Mouse (Mus musculus) embryonic facial prominence, embryonic 11.5 days (tissue): ENCODE measurements around the gene Tent4a. TPM values are rescaled to one million over a fixed set of nuclear protein-coding genes. Genes with fewer than 3 reads are reported as not detected.
"Not testable (repeated sequence)": the region's sequence is repeated elsewhere in the genome, so short reads cannot be mapped to it uniquely, and the experiment has no call there.

Experiments used
- ATAC-seq: fragments of 200-750 bp; cut with Nextera tagmentation; replicated peaks from 2 replicates; pipeline ENCODE4 v1.8.0; 2017; ENCODE audit warnings: low read depth; ENCODE audit not compliant: insufficient number of reproducible peaks, low FRiP score, low TSS enrichment
- DNase-seq: peaks from one replicate; pipeline ENCODE4 v3.0.0-alpha.2; 2015; ENCODE audit warnings: low spot score
- H3K27ac ChIP-seq: fragments of 300-500 bp; sonication (generic); replicated peaks from 2 replicates; pipeline ENCODE4 v1.5.1; 2014; ENCODE audit warnings: mild to moderate bottlenecking, low read depth, low read length, control low read depth
- H3K27me3 ChIP-seq: fragments of 300-500 bp; sonication (generic); 2 replicates; pipeline ENCODE4 v1.6.1; 2014; ENCODE audit warnings: mild to moderate bottlenecking, low read length, moderate library complexity, mixed read lengths; ENCODE audit not compliant: control insufficient read depth, insufficient read depth
- H3K36me3 ChIP-seq: fragments of 300-500 bp; sonication (generic); replicated peaks from 2 replicates; pipeline ENCODE4 v1.6.1; 2014; ENCODE audit warnings: low read depth, mild to moderate bottlenecking, low read length, moderate library complexity, mixed read lengths; ENCODE audit not compliant: control insufficient read depth, insufficient read depth
- H3K4me1 ChIP-seq: fragments of 300-500 bp; sonication (generic); 2 replicates; pipeline ENCODE4 v1.6.1; 2014; ENCODE audit warnings: low read length, mixed read lengths; ENCODE audit not compliant: control insufficient read depth, insufficient read depth
- H3K4me2 ChIP-seq: fragments of 300-500 bp; sonication (generic); 2 replicates; pipeline ENCODE4 v1.6.1; 2014; ENCODE audit warnings: low read depth, mild to moderate bottlenecking, control low read depth, low read length, moderate library complexity
- H3K4me3 ChIP-seq: fragments of 300-500 bp; sonication (generic); 2 replicates; pipeline ENCODE4 v1.5.1; 2014; ENCODE audit warnings: low read depth, low read length, control low read depth
- H3K9ac ChIP-seq: fragments of 300-500 bp; sonication (generic); replicated peaks from 2 replicates; pipeline ENCODE4 v1.6.1; 2014; ENCODE audit warnings: mild to moderate bottlenecking, control low read depth, low read length
- H3K9me3 ChIP-seq: fragments of 300-500 bp; sonication (generic); replicated peaks from 2 replicates; pipeline ENCODE4 v1.6.1; 2016; ENCODE audit warnings: mild to moderate bottlenecking, low read length, inconsistent platforms, mixed read lengths; ENCODE audit not compliant: control insufficient read depth
- WGBS: fragments of 180-500 bp; shearing (Covaris S2); extraction: QIAGEN DNeasy Blood & Tissue Kit; methylation state at CpG from one replicate; pipeline ENCODE4 v1.1.7; 2014; 5-methylcytosine and 5-hydroxymethylcytosine counted together
- polyA plus RNA-seq: library from polyadenylated mRNA; unstranded; fragments of >200 nt; fragmentation: Nextera tagmentation; extraction: Ambion mirVana; gene quantifications from 2 replicates; pipeline ENCODE4 v1.2.1, GENCODE M21; 2014

Tent4a gene
- 6.6 and 7.1 TPM in 2 replicates for polyA plus RNA-seq

- peak; percentile 73 for ATAC-seq
- Histone ChIP-seq H3K36me3 (no peaks in the 10 kb centered on the region; the same call in 1 of the 2 replicates), H3K27ac (peak within 1 kb of the TSS; percentile 92), H3K4me1 (peaks cover 9% of the 10 kb centered on the region), H3K4me2 (peak within 1 kb of the TSS; percentile 88), H3K9ac (peak within 1 kb of the TSS; percentile 90), H3K9me3 (no peaks in the 10 kb centered on the region), H3K4me3 (peak within 1 kb of the TSS; percentile 96), H3K27me3 (no peaks in the 10 kb centered on the region)
- no peak for DNase-seq
- 0% methylated on average over 9 of the region's 57 CpGs for WGBS
These were observed at the start of gene Tent4a for GRCm38 (mm10) chr13:69534334-69534653. Tent4a (minus strand) TSS chr13:69534617.

- no peaks in the 10 kb centered on the region for H3K9me3 ChIP-seq
- no peaks in the 10 kb centered on the region for H3K36me3 ChIP-seq
- no peak for DNase-seq
- no peak overlapping the region for H3K4me2 ChIP-seq
- no peaks in the 10 kb centered on the region for H3K27me3 ChIP-seq
- no peak overlapping the region for H3K4me3 ChIP-seq
- H3K27ac ChIP-seq = no peak overlapping the region
- 94% methylated on average over 6 of the region's 6 CpGs for WGBS
- H3K9ac ChIP-seq = no peak overlapping the region
- ATAC-seq = no peak
- no peaks in the 10 kb centered on the region for H3K4me1 ChIP-seq
These were observed 49.2 kb upstream of the Tent4a start for GRCm38 (mm10) chr13:69583591-69583990.

GRCm38 (mm10) chr13:69582411-69582810 is 48.0 kb upstream of the Tent4a start:
- Histone ChIP-seq H3K4me3 (no peak overlapping the region), H3K27me3 (no peaks in the 10 kb centered on the region), H3K4me1 (no peaks in the 10 kb centered on the region), H3K4me2 (no peak overlapping the region), H3K9ac (no peak overlapping the region), H3K9me3 (no peaks in the 10 kb centered on the region), H3K27ac (no peak overlapping the region), H3K36me3 (no peaks in the 10 kb centered on the region)
- 84% methylated on average over 6 of the region's 6 CpGs for WGBS
- DNase-seq (no peak), ATAC-seq (no peak)

- no peak overlapping the region for H3K27ac ChIP-seq
- no peak for DNase-seq
- no peak overlapping the region for H3K4me3 ChIP-seq
- H3K9ac ChIP-seq = no peak overlapping the region
- WGBS = 90% methylated on average over 16 of the region's 16 CpGs
- no peak overlapping the region for H3K4me2 ChIP-seq
- H3K36me3 ChIP-seq = no peaks in the 10 kb centered on the region
- H3K27me3 ChIP-seq = no peaks in the 10 kb centered on the region
- H3K4me1 ChIP-seq = no peaks in the 10 kb centered on the region
- no peaks in the 10 kb centered on the region for H3K9me3 ChIP-seq
- no peak for ATAC-seq
These were observed 42.9 kb upstream of the Tent4a start for GRCm38 (mm10) chr13:69577181-69577834.

GRCm38 (mm10) chr13:69576676-69577075 is 42.3 kb upstream of the Tent4a start:
- no peak overlapping the region for H3K27ac ChIP-seq
- H3K4me3 ChIP-seq = no peak overlapping the region
- ATAC-seq = no peak
- 60% methylated on average over 11 of the region's 11 CpGs for WGBS
- H3K27me3 ChIP-seq = no peaks in the 10 kb centered on the region
- no peaks in the 10 kb centered on the region for H3K4me1 ChIP-seq
- H3K9me3 ChIP-seq = no peaks in the 10 kb centered on the region
- no peak overlapping the region for H3K9ac ChIP-seq
- no peaks in the 10 kb centered on the region for H3K36me3 ChIP-seq
- H3K4me2 ChIP-seq = no peak overlapping the region
- no peak for DNase-seq

- Histone ChIP-seq H3K4me2 (no peak overlapping the region), H3K27me3 (no peaks in the 10 kb centered on the region), H3K4me1 (no peaks in the 10 kb centered on the region), H3K4me3 (no peak overlapping the region), H3K9me3 (no peaks in the 10 kb centered on the region), H3K27ac (no peak overlapping the region), H3K36me3 (no peaks in the 10 kb centered on the region), H3K9ac (no peak overlapping the region)
- DNase-seq (no peak), ATAC-seq (no peak)
- 93% methylated on average over 3 of the region's 3 CpGs for WGBS
These were observed 38.2 kb upstream of the Tent4a start for GRCm38 (mm10) chr13:69572594-69572993.

- Histone ChIP-seq H3K4me3 (no peak overlapping the region), H3K27ac (no peak overlapping the region), H3K4me1 (no peaks in the 10 kb centered on the region), H3K36me3 (no peaks in the 10 kb centered on the region), H3K4me2 (no peak overlapping the region), H3K9ac (no peak overlapping the region), H3K27me3 (no peaks in the 10 kb centered on the region), H3K9me3 (no peaks in the 10 kb centered on the region)
- ATAC-seq (no peak), DNase-seq (no peak)
- WGBS = 84% methylated on average over 9 of the region's 9 CpGs
These were observed 34.8 kb upstream of the Tent4a start for GRCm38 (mm10) chr13:69569201-69569600.

- not testable (repeated sequence) for H3K4me1 ChIP-seq
- whole genome bisulfite sequencing = 93% methylated on average over 4 of the region's 4 CpGs
These were observed 31.0 kb upstream of the Tent4a start for GRCm38 (mm10) chr13:69565401-69565800.

More at GRCm38 (mm10) chr13:69565401-69565800, 31.0 kb upstream of the Tent4a start:
- H3K27me3 ChIP-seq, H3K27ac ChIP-seq, H3K9me3 ChIP-seq, H3K9ac ChIP-seq, DNase-seq, H3K4me3 ChIP-seq, ATAC-seq, H3K36me3 ChIP-seq, H3K4me2 ChIP-seq: not testable (repeated sequence)
